Mouse (Mus musculus) lung, adult 2 months (tissue): Measurements from ENCODE around the gene Col23a1.

ENCODE experiments used
- CTCF ChIP-seq: fragments of 200-500 bp; IDR thresholded peaks from 2 replicates; pipeline ENCODE4 v1.5.1; 2011; ENCODE audit warnings: mild to moderate bottlenecking, low read length, control low read depth; ENCODE audit not compliant: insufficient read depth
- POLR2A ChIP-seq: fragments of 200-500 bp; IDR thresholded peaks from 2 replicates; pipeline ENCODE4 v1.6.1; 2011; ENCODE audit warnings: low read depth, mild to moderate bottlenecking, control low read depth, low read length, borderline replicate concordance; ENCODE audit errors: extremely low read depth

DNA sequence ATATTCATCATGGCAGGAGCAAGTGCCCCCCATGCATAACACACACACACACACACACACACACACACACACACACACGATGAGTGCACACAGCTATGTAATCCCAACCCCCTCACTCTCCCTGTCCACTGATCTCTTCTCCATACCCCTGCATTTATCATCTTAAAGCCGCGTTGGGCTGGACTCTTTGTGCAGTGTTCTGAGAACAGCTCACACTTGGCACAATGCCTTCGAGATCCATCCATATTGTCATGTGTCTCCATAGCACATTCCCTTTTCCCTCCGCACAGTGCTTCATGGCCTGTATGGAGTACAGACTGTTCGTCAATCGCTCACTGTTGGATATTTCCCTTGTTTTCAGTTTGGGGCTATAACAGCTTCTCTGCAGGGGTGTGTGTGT, 154.9 kb downstream of the Col23a1 start:
- TF ChIP-seq POLR2A (no peak), CTCF (no peak)
